Mouse (Mus musculus): ENCODE measurements around the gene Relch. TPM values are rescaled to one million over a fixed set of nuclear protein-coding genes. Genes with fewer than 3 reads are reported as not detected.

Gene Relch
- polyA plus RNA-seq, 1 experiment from 2014 or later, result 27.3 TPM

DNA sequence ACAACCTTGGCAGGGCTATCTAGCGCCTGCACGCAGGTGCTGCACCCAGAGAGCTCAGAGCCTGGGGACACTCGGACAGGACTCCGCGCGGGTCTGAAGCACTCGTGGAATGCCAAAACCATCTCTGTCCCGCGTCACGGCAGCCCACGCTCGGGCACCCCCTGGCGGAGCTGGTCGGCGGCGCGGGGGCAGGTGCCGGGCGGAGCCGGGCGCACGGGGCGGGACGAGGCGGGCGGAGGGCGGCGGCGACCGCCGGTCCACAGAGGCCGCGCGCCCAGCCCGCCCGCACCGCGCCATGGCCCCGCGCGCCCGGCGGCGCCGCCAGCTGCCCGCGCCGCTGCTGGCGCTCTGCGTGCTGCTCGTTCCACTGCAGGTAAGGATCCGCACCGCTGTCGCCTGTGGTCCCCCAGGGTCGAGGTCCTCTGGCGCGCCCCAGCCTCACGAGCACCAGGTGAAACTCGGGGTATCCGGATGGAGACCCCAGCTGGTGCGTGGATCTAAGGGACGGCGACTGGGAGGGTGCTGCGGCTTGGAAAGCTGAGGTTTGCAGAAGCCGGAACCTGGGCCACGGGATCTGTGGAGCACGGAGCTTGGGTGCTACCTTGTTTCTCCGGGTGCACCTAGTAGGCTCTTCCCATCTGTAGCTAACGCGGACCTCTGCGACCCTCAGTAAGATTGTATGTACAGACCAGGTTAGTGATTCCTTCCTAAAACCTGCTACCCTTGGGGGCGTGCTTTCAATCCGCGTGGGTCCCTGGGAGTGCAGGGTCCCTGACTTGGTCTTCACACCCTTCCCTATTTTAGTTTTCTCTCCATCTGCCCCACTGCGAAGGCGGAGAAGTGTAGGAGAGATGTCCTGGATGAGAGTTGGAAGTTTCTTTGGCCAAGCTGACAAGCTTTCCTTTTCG, 117.0 kb downstream of the Relch start, which contains the start of gene Tnfrsf11a:
Tnfrsf11a (plus strand) TSS at position 262 of the 908 bp plus-strand sequence.
- peaks cover 16% of the 10 kb centered on the region for H3K4me1 ChIP-seq (replicated peaks)
- ATAC-seq, result peak; percentile 77
- WGBS, result 3% methylated on average over 73 of the region's 77 CpGs
- peak within 1 kb of the TSS; percentile 90 for H3K4me2 ChIP-seq (replicated peaks)
- H3K27ac ChIP-seq, result peak within 1 kb of the TSS; percentile 58; the same call in 1 of the 2 replicates
- no peaks in the 10 kb centered on the region for H3K36me3 ChIP-seq
- peak within 1 kb of the TSS; percentile 74 for H3K9ac ChIP-seq
- H3K4me3 ChIP-seq (replicated peaks), result peak within 1 kb of the TSS; percentile 76
- H3K27me3 ChIP-seq (replicated peaks), result no peaks in the 10 kb centered on the region
- H3K9me3 ChIP-seq, result no peaks in the 10 kb centered on the region

DNA sequence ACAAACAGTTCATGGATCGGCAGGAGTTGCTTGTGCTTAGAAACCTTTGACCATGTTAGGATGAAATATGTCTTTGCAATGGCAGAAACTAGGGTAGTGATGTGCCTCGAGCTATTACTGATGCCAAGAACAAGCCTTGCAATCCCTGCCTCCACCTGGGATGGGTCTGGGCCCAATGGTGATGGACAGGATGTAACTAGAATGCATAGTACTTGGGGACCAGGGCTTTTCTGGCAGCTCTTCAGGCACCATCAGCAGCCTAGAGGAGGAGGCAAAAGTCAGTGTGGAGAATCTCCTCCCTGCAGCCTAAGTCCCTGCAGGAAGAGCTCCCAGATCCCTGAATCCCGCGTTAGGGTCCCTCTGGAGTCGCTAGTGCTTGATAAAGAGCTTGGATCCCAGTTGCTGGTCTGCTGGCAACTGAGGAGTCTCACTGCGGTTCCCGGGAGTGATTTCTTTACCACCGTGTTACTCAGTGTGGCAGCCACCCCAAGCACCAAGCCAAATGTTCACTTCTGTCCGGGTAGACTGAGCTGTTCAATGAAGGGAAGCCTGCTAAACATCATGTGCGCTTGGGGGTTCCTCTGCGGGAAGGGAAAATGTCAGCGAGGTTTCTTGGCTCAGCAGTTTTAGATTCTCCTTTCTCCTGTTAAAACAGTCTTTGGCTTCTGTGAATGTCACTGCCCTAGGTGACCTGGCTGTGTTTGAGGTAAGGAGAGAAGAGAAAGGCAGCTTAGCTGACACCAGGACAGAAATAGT, 117.9 kb downstream of the Relch start:
- Histone ChIP-seq H3K4me3 (replicated peaks) (peak overlapping the region; percentile 76), H3K27me3 (replicated peaks) (no peaks in the 10 kb centered on the region), H3K9me3 (no peaks in the 10 kb centered on the region), H3K36me3 (no peaks in the 10 kb centered on the region), H3K4me2 (replicated peaks) (peak overlapping the region; percentile 90), H3K9ac (peak overlapping the region; percentile 74), H3K27ac (peak overlapping the region; percentile 32; the same call in 1 of the 2 replicates), H3K4me1 (replicated peaks) (peaks cover 23% of the 10 kb centered on the region)
- 25% methylated on average over 12 of the region's 12 CpGs for WGBS
- ATAC-seq, result no peak

DNA sequence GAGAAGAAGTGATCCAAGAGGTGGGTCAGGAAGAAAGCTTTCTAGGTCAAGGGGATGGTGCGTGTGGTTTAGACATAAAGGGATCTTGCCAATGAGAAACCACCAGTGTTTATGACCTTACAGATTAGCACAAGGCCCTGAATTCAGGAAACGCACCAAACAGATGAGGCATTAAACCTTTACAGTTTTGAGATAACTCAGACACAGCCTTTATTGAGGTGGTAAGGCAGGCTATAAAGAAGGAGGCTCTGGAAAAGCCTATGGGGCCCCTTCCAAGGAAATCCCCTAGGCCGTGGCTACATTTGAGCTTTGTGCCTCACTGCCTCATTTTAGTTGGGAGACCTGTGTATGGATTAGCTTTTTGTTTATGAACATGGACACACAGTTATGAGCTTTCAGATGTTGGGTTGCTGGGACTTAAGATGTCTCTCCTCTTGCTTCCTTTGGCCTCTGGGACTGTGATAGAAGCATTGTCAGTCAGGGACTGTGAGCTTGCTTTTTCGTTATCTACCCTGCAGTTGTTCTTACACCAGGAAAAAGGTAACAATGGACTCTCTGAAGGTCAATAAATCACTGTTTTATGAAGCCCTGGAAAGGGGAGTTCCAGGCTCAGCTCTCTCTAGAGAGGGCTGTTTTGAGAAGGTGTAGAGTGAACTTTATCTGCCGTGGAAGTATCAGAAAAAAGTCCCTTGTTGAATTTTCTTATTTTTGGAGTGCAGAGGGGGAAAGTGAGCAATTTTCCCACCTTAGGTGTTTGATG, 120.8 kb downstream of the Relch start:
- Histone ChIP-seq H3K4me1 (replicated peaks) (peaks cover 27% of the 10 kb centered on the region), H3K4me3 (replicated peaks) (no peak overlapping the region), H3K9me3 (no peaks in the 10 kb centered on the region), H3K27me3 (replicated peaks) (no peaks in the 10 kb centered on the region), H3K9ac (no peak overlapping the region), H3K27ac (peak overlapping the region; percentile 87), H3K4me2 (replicated peaks) (peak overlapping the region; percentile 47), H3K36me3 (no peaks in the 10 kb centered on the region)
- peak; percentile 82 for ATAC-seq
- 44% methylated on average over 5 of the region's 5 CpGs for WGBS

DNA sequence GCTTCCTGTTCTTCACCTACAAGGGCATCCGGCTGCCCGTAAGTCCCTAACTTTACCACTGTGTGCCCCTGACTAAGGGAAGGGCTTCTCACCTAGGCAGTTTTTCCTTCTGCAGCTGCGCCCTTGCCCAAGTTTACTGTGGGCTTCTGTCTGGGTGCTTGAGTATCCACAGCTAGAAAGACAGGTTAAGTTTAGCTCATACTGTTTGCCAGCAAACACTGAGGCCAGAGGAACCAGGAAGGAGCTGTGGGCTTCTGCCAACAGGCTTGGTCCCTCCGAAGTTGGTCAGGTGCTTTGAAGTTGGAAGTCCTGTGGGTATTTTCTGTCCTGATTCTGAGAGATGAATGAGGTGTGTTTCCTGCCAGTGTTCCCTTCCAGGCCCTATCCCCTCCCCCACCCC, 121.5 kb downstream of the Relch start:
- Histone ChIP-seq H3K4me2 (replicated peaks) (peak overlapping the region; percentile 47), H3K4me3 (replicated peaks) (0 out of 2 replicates have a peak overlapping the region, but pooled peaks have one; percentile 5), H3K4me1 (replicated peaks) (peaks cover 25% of the 10 kb centered on the region), H3K9ac (no peak overlapping the region), H3K27ac (peak overlapping the region; percentile 87), H3K36me3 (no peaks in the 10 kb centered on the region), H3K9me3 (no peaks in the 10 kb centered on the region), H3K27me3 (replicated peaks) (no peaks in the 10 kb centered on the region)
- WGBS, result 49% methylated on average over 4 of the region's 4 CpGs
- ATAC-seq, result no peak

DNA sequence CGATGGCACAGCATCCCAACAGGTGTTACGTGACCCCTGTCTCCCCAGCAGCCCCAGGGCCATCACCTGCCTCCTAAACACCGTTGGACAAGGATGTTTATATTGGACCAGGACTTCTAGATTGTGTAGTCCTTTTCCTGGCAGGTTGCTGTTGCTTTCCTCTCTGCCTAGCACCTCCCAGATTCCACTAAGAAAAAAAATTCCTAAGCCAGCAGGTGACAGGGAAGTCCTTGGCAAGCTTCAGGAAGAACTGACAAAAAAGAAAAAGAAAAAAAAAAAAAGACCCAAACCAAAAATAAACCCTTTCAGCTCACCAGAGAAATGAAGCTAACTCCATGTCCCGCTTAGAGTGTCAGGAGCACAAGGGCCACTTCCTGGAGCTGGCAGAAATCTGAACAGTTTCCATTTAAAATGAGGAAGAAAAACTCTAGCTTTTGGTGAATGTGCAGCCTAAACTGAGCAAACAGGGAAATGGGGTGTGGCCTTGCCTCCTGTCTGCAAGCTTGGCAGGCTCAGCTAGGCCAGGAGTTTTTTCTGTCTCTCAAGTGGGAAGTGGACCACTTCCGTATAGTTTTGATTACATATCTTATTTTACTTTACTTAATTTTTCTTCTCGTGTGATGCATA, 123.2 kb downstream of the Relch start:
- ATAC-seq, result no peak
- H3K9ac ChIP-seq, result no peak overlapping the region
- peak overlapping the region; percentile 44; the same call in 1 of the 2 replicates for H3K27ac ChIP-seq
- 57% methylated on average over 6 of the region's 6 CpGs for WGBS
- peaks cover 21% of the 10 kb centered on the region for H3K4me1 ChIP-seq (replicated peaks)
- no peak overlapping the region for H3K4me3 ChIP-seq (replicated peaks)
- no peaks in the 10 kb centered on the region for H3K9me3 ChIP-seq
- H3K27me3 ChIP-seq (replicated peaks), result no peaks in the 10 kb centered on the region
- no peaks in the 10 kb centered on the region for H3K36me3 ChIP-seq
- H3K4me2 ChIP-seq (replicated peaks), result no peak overlapping the region; the same call in 1 of the 2 replicates

DNA sequence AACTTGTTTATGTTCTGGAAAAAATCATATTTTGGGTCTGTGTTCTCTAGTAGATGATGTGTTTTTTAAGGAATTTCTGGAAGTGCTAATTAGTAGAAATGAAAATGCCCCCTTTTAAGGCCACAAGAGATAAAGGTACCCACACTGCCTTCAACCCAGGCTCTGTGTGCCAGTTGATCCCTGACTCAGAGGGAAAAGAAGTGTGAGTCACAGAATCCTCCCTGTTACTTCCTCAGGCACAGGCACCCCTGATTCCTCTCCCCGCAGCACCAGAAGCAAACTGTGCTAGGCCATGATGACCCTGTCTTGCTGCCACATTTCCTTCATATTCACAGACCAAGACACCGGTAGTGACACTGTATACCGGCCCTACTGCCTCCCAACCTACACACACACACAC, 126.4 kb downstream of the Relch start:
- ATAC-seq, result no peak
- no peak overlapping the region for H3K9ac ChIP-seq
- H3K9me3 ChIP-seq, result no peaks in the 10 kb centered on the region
- H3K4me3 ChIP-seq (replicated peaks), result no peak overlapping the region
- 73% methylated on average over 3 of the region's 3 CpGs for WGBS
- H3K27me3 ChIP-seq (replicated peaks), result no peaks in the 10 kb centered on the region
- no peaks in the 10 kb centered on the region for H3K36me3 ChIP-seq
- no peak overlapping the region for H3K4me2 ChIP-seq (replicated peaks)
- no peak overlapping the region for H3K27ac ChIP-seq
- H3K4me1 ChIP-seq (replicated peaks), result peaks cover 22% of the 10 kb centered on the region

DNA sequence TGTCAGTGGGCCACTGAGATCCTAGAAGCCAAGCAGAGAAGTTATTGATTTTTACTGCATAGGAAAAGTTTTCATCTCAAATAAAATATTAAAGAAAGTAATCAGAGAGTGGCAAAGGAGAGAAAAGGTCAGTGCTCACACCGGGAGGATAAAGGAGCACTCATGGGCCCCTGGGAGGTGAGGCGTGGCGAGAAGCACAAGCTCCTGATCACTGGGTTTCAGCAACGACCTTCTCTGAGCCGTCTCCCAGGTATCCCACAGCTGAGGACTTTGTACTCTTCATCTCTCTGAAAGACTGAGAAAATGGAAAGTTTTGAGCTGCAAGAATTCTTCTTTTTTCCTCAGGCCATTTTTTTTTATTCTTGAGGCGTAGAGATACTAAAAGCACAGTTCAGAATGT, 131.0 kb downstream of the Relch start:
- no peaks in the 10 kb centered on the region for H3K27me3 ChIP-seq (replicated peaks)
- peak; percentile 55; the same call in 1 of the 2 replicates for ATAC-seq
- H3K4me3 ChIP-seq (replicated peaks), result no peak overlapping the region
- 0 out of 2 replicates have a peak, but pooled peaks cover 8% of the 10 kb centered on the region for H3K4me1 ChIP-seq (replicated peaks)
- 74% methylated on average over 6 of the region's 6 CpGs for WGBS
- H3K27ac ChIP-seq, result no peak overlapping the region
- H3K36me3 ChIP-seq, result no peaks in the 10 kb centered on the region
- no peak overlapping the region for H3K9ac ChIP-seq
- H3K9me3 ChIP-seq, result peaks cover 4% of the 10 kb centered on the region; the same call in 1 of the 2 replicates
- H3K4me2 ChIP-seq (replicated peaks), result no peak overlapping the region

DNA sequence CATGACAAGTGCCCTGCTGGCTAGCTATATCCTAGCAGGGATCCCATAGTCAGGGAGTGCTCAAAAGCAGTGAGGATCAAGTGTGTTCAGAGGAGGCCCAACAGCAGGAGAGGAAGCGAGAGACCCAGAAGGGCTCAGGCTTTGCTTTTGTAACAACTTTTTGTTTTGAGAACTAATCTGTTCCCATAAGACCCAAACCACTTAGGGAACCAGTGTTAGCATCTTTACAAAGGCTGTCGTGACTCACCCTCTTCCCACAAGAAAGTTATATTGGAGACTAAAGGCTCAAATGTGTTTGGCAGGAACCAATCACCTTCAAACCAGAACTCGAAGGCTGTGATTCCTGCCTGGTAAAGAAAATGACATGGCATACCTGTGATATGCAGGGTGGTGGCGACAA, 132.0 kb downstream of the Relch start:
- Histone ChIP-seq H3K4me2 (replicated peaks) (no peak overlapping the region), H3K9ac (no peak overlapping the region), H3K27ac (no peak overlapping the region), H3K9me3 (peaks cover 4% of the 10 kb centered on the region; the same call in 1 of the 2 replicates), H3K4me1 (replicated peaks) (0 out of 2 replicates have a peak, but pooled peaks cover 5% of the 10 kb centered on the region), H3K4me3 (replicated peaks) (no peak overlapping the region), H3K36me3 (no peaks in the 10 kb centered on the region), H3K27me3 (replicated peaks) (no peaks in the 10 kb centered on the region)
- ATAC-seq, result no peak
- WGBS, result 85% methylated on average over 4 of the region's 4 CpGs

DNA sequence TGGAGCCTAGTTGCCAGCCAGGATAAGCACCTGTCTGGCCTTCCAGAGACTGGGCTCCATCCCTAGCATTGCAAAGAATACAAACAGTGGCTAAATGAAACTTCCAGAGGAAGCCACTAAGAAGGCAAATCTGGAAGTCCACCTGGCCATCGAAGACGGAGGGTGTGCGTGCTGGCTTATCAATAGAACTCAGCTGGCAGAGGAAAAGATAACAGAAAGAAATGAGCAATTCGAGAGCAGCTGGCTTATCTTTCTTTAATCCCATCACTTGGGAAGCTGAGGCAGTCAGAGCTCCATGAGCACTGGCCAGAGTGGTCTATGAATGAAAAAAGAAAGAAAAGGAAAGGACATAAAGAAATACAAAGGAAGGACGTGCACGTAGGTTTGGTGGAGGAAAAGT, 136.9 kb downstream of the Relch start:
- no peaks in the 10 kb centered on the region; the same call in 1 of the 2 replicates for H3K4me1 ChIP-seq (replicated peaks)
- H3K4me3 ChIP-seq (replicated peaks), result no peak overlapping the region
- ATAC-seq, result no peak
- H3K27me3 ChIP-seq (replicated peaks), result no peaks in the 10 kb centered on the region
- no peak overlapping the region for H3K4me2 ChIP-seq (replicated peaks)
- WGBS, result 82% methylated on average over 6 of the region's 6 CpGs
- no peak overlapping the region for H3K27ac ChIP-seq
- H3K36me3 ChIP-seq, result no peaks in the 10 kb centered on the region
- H3K9me3 ChIP-seq, result peaks cover 4% of the 10 kb centered on the region; the same call in 1 of the 2 replicates
- no peak overlapping the region for H3K9ac ChIP-seq

DNA sequence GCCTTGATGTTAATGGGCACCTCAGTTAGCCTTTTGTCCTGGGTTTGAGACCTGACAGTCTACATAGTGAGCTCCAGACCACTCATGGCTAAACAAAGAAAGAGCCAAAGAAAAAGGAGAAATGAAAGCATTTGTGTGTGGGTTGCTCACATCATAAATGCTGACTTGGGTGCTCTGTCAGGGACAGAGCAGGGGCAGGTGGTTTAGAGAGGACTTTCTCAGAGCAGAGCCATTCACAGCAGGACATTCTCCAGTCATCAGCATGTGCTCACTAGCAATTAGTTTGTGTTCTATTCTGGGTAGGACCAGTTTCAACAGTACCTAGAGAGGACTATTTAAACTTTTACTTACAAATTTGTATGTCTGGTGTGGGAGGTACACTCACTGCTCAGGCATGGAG, 137.6 kb downstream of the Relch start:
- H3K27ac ChIP-seq, result no peak overlapping the region
- H3K9me3 ChIP-seq, result no peaks in the 10 kb centered on the region
- no peak for ATAC-seq
- H3K9ac ChIP-seq, result no peak overlapping the region
- no peaks in the 10 kb centered on the region for H3K36me3 ChIP-seq
- H3K4me1 ChIP-seq (replicated peaks), result no peaks in the 10 kb centered on the region; the same call in 1 of the 2 replicates
- H3K4me3 ChIP-seq (replicated peaks), result no peak overlapping the region
- H3K4me2 ChIP-seq (replicated peaks), result no peak overlapping the region
- no peaks in the 10 kb centered on the region for H3K27me3 ChIP-seq (replicated peaks)

DNA sequence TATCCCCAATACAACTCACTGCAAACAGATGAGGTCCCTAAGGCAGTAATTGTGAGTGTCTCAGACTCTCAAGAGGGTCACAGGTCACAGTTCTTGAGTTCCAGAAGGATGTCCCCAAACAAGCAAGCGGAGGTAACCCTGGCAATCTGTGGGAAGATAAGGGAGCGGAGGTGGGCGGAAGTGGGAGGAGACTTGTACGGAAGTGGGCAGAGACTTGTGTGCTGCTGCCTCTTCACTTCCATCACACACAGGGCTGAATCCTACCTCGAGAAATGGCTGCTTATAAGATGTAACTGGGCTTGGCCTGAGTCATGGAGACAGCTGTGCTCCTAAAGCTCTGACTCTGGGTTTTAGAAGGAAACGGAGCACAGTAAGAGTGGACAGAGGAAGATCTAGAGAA, 139.3 kb downstream of the Relch start:
- H3K9me3 ChIP-seq, result no peaks in the 10 kb centered on the region
- no peak overlapping the region for H3K4me3 ChIP-seq (replicated peaks)
- no peak overlapping the region for H3K9ac ChIP-seq
- no peak overlapping the region for H3K27ac ChIP-seq
- no peaks in the 10 kb centered on the region; the same call in 1 of the 2 replicates for H3K4me1 ChIP-seq (replicated peaks)
- H3K36me3 ChIP-seq, result no peaks in the 10 kb centered on the region
- ATAC-seq, result no peak
- no peak overlapping the region for H3K4me2 ChIP-seq (replicated peaks)
- H3K27me3 ChIP-seq (replicated peaks), result no peaks in the 10 kb centered on the region
- WGBS, result 47% methylated on average over 6 of the region's 6 CpGs
